Comparison of ENCODE assay signal across 9 mouse cellular contexts in the genomic region with DNA sequence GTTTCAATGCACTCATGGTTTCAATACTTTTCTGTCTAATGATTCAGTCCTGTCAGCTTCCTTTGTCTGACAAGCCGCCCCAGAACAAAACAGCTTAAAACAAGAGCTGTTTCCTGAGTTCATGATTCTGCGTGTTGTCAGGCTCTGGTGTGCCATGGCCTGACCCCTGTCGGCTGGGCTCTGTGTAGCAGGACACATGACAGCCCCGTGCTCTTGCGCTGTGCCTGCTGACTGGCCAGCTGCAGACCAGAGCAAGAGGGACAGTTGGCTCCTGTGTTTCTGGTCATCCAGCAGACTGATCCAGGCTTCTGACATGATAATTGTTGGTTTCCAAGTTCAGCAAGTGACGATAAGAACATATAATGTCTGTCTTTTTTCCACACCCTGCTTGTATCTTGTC. TPM values are rescaled to one million over a fixed set of nuclear protein-coding genes. Genes with fewer than 3 reads are reported as not detected.
DNase-seq lines count a peak whose midpoint lies in the region; ATAC-seq and TF ChIP-seq lines count a peak whose summit lies in the region.
"Had no signal": no experiment of that assay in that cellular context is flagged by ENCODE, and none has a peak within 500 bp of the region (broad histone marks: within the 10 kb centered on the region; RNA-seq: fewer than 3 reads in every experiment).

No protein-coding gene starts in this region.

- no peaks in the 10 kb centered on the region for H3K36me3 ChIP-seq in heart, embryonic 11.5 days (ENCODE audit: control insufficient read depth, insufficient read depth, low read length)
- no peaks in the 10 kb centered on the region for H3K36me3 ChIP-seq in liver, postnatal 0 days (replicated peaks; ENCODE audit: insufficient read depth, low read length)
- H3K36me3 ChIP-seq: hindbrain, embryonic 15.5 days had no signal

- no peak for TF ChIP-seq EP300 in liver, postnatal 0 days (IDR thresholded peaks at IDR 0.05; ENCODE audit: low read depth)

- H3K9me3 ChIP-seq in heart, embryonic 11.5 days (replicated peaks; ENCODE audit: control insufficient read depth, low read length): no peaks in the 10 kb centered on the region
- H3K9me3 ChIP-seq in liver, postnatal 0 days (ENCODE audit: low read length): no peaks in the 10 kb centered on the region
- H3K9me3 ChIP-seq: hindbrain, embryonic 15.5 days had no signal

- peaks cover 15% of the 10 kb centered on the region for H3K4me1 ChIP-seq in heart, embryonic 11.5 days (ENCODE audit: control insufficient read depth, insufficient read depth, low read length)
- peaks cover 5% of the 10 kb centered on the region; the same call in 1 of the 2 replicates for H3K4me1 ChIP-seq in liver, postnatal 0 days (ENCODE audit: insufficient read depth)

- DNase-seq in heart, adult 11 months: peak; percentile 95
- peak; percentile 51 for DNase-seq in A20 (ENCODE audit: low read depth, low spot score)
- DNase-seq in brain, adult 2 months (ENCODE audit: low read depth, low spot score): peak; percentile 46
- peak; percentile 57 to 71 for DNase-seq in heart, postnatal 14 days
- DNase-seq in liver, postnatal 0 days: peak; percentile 39
- peak; percentile 34 to 48 for DNase-seq in spleen, postnatal 36 days (ENCODE audit: low spot score in 2 of 2)
- no peak for DNase-seq in urinary bladder, postnatal 10 days (ENCODE audit: low spot score)

- H3K27me3 ChIP-seq in heart, embryonic 11.5 days (ENCODE audit: control insufficient read depth, insufficient read depth, low read length): 0 out of 2 replicates have a peak, but pooled peaks cover 2% of the 10 kb centered on the region
- 0 out of 2 replicates have a peak, but pooled peaks cover 8% of the 10 kb centered on the region for H3K27me3 ChIP-seq in liver, postnatal 0 days (ENCODE audit: insufficient read depth, low read length)
- H3K27me3 ChIP-seq: hindbrain, embryonic 15.5 days had no signal

- TF ChIP-seq CTCF in liver, postnatal 0 days (IDR thresholded peaks at IDR 0.05; ENCODE audit: low read depth): peak; percentile 57

- WGBS in heart, embryonic 11.5 days (ENCODE audit: insufficient replicate concordance): 27% methylated on average over 6 of the region's 6 CpGs
- 36% methylated on average over 6 of the region's 6 CpGs for WGBS in liver, postnatal 0 days (ENCODE audit: insufficient replicate concordance)

- no peak for ATAC-seq in heart, embryonic 11.5 days (replicated peaks; ENCODE audit: insufficient number of reproducible peaks, low FRiP score, low TSS enrichment)
- no peak for ATAC-seq in liver, postnatal 0 days

- no peak overlapping the region for H3K9ac ChIP-seq in heart, embryonic 11.5 days (ENCODE audit: low read depth, low read length)
- no peak overlapping the region for H3K9ac ChIP-seq in liver, postnatal 0 days (replicated peaks)
- H3K9ac ChIP-seq: hindbrain, embryonic 15.5 days had no signal

- no peak overlapping the region for H3K4me2 ChIP-seq in heart, embryonic 11.5 days
- H3K4me2 ChIP-seq in liver, postnatal 0 days (ENCODE audit: low read depth, low read length): no peak overlapping the region
- H3K4me2 ChIP-seq: hindbrain, embryonic 15.5 days had no signal

- no peak overlapping the region for H3K4me3 ChIP-seq in heart, embryonic 11.5 days (ENCODE audit: low read depth, low read length)
- H3K4me3 ChIP-seq in liver, postnatal 0 days (ENCODE audit: low read depth, low read length): no peak overlapping the region
- H3K4me3 ChIP-seq: hindbrain, embryonic 15.5 days had no signal

- no peak overlapping the region for H3K27ac ChIP-seq in heart, embryonic 11.5 days (ENCODE audit: low read depth, low read length)
- no peak overlapping the region for H3K27ac ChIP-seq in liver, postnatal 0 days (ENCODE audit: low read depth)
- H3K27ac ChIP-seq: hindbrain, embryonic 15.5 days had no signal

- intact Hi-C loops in heart, postnatal 14 days (cut with DNase I): no loop called here

RNA-seq across cellular contexts. Expression of gene Tmem238l, which starts 26.4 kb away (rescaled TPM):
- 0.16 TPM in 1 of 2 replicates, not detected in the other for polyA plus RNA-seq in heart, embryonic 11.5 days (2014; fragmentation: Nextera tagmentation; extraction: Ambion mirVana)
- total RNA-seq in heart, postnatal 14 days (2021): not detected
- not detected in 2 replicates for polyA plus RNA-seq in liver, postnatal 0 days (2015; fragmentation: Nextera tagmentation; extraction: Ambion mirVana)
- polyA plus RNA-seq: hindbrain, embryonic 15.5 days had no signal

RNA-seq across cellular contexts. Expression of gene Tmem220, which starts 42.2 kb away (rescaled TPM):
- 0.87 and 2.1 TPM in 2 replicates for polyA plus RNA-seq in heart, embryonic 11.5 days (2014; fragmentation: Nextera tagmentation; extraction: Ambion mirVana)
- total RNA-seq in heart, postnatal 14 days (2021): 1 to 10 TPM; 1.3 to 1.4 TPM
- polyA plus RNA-seq in liver, postnatal 0 days (2015; fragmentation: Nextera tagmentation; extraction: Ambion mirVana): 4.2 and 4.9 TPM in 2 replicates
